Mouse (Mus musculus) myocyte (in vitro differentiated cells): ENCODE measurements around the gene Gm4985. TPM values are rescaled to one million over a fixed set of nuclear protein-coding genes. Genes with fewer than 3 reads are reported as not detected.
"Not testable (repeated sequence)": the region's sequence is repeated elsewhere in the genome, so short reads cannot be mapped to it uniquely, and the experiment has no call there.

Experiments
- H3K27me3 ChIP-seq: one replicate; pipeline ENCODE4 v1.6.1; 2011; ENCODE audit not compliant: control insufficient read depth, insufficient read depth, insufficient read length
- H3K36me3 ChIP-seq: one replicate; pipeline ENCODE4 v1.6.1; 2011; ENCODE audit not compliant: control insufficient read depth, insufficient read depth
- H3K4me2 ChIP-seq: one replicate; pipeline ENCODE4 v1.6.1; 2011; ENCODE audit warnings: low read depth, control low read depth
- H3K4me3 ChIP-seq: one replicate; pipeline ENCODE4 v1.5.1; 2011; ENCODE audit warnings: mild to moderate bottlenecking, control low read depth, moderate library complexity
- H3K79me2 ChIP-seq: one replicate; pipeline ENCODE4 v1.6.1; 2011; ENCODE audit not compliant: control insufficient read depth, insufficient read depth
- H3ac ChIP-seq: one replicate; pipeline ENCODE4 v1.6.1; 2011; ENCODE audit not compliant: control insufficient read depth, insufficient read length
- CEBPB ChIP-seq: IDR thresholded peaks from 2 replicates; pipeline ENCODE4 v1.6.1; 2011; ENCODE audit warnings: mild to moderate bottlenecking, moderate library complexity; ENCODE audit not compliant: poor library complexity, insufficient read depth, severe bottlenecking
- E2F4 ChIP-seq: IDR thresholded peaks from one replicate; pipeline ENCODE4 v1.6.1; 2011; ENCODE audit warnings: mild to moderate bottlenecking, control low read depth, moderate library complexity; ENCODE audit not compliant: insufficient read depth
- MAX ChIP-seq: IDR thresholded peaks from one replicate; pipeline ENCODE4 v1.6.1; 2011; ENCODE audit warnings: low read depth, mild to moderate bottlenecking, control low read depth
- MYOD1 ChIP-seq, 3 experiments: IDR thresholded peaks; one replicate each; pipeline ENCODE4 v1.6.1; 2011; ENCODE audit warnings: control low read depth in 2 of 3, low read depth in 2 of 3, mild to moderate bottlenecking in 2 of 3, moderate library complexity in 1 of 3; ENCODE audit not compliant: insufficient read length in 2 of 3, control insufficient read depth in 1 of 3
- MYOG ChIP-seq, 3 experiments: IDR thresholded peaks; one replicate each; pipeline ENCODE4 v1.6.1; 2011; ENCODE audit warnings: control low read depth in 2 of 3, low read depth in 2 of 3, mild to moderate bottlenecking in 2 of 3; ENCODE audit not compliant: insufficient read length in 2 of 3, control insufficient read depth in 1 of 3, insufficient read depth in 1 of 3
- POLR2A ChIP-seq: IDR thresholded peaks from one replicate; pipeline ENCODE4 v1.6.1; 2011; ENCODE audit warnings: low read depth, mild to moderate bottlenecking, control low read depth, moderate library complexity; ENCODE audit not compliant: insufficient read length
- POLR2AphosphoS2 ChIP-seq: IDR thresholded peaks from one replicate; pipeline ENCODE4 v1.6.1; 2011; ENCODE audit warnings: low read depth, control low read depth; ENCODE audit not compliant: insufficient read length
- REST ChIP-seq: IDR thresholded peaks from one replicate; pipeline ENCODE4 v1.6.1; 2011; ENCODE audit warnings: mild to moderate bottlenecking, control low read depth, moderate library complexity; ENCODE audit not compliant: insufficient read depth, insufficient read length
- SRF ChIP-seq: IDR thresholded peaks from one replicate; pipeline ENCODE4 v1.6.1; 2011; ENCODE audit warnings: low read depth; ENCODE audit not compliant: control insufficient read depth, insufficient read length
- TCF12 ChIP-seq: IDR thresholded peaks from one replicate; pipeline ENCODE4 v1.6.1; 2011; ENCODE audit warnings: mild to moderate bottlenecking, control low read depth; ENCODE audit not compliant: poor library complexity, insufficient read depth, severe bottlenecking
- TCF3 ChIP-seq: IDR thresholded peaks from one replicate; pipeline ENCODE4 v1.6.1; 2011; ENCODE audit warnings: low read depth, control low read depth; ENCODE audit not compliant: insufficient read length
- USF1 ChIP-seq: IDR thresholded peaks from one replicate; pipeline ENCODE4 v1.6.1; 2011; ENCODE audit warnings: low read depth, mild to moderate bottlenecking, control low read depth, moderate library complexity
- polyA plus RNA-seq: library from polyadenylated mRNA; unstranded; fragments of >200 nt; fragmentation: generic; extraction: Trizol; gene quantifications from one replicate; pipeline ENCODE4 v1.2.1, GENCODE M21; 2012; ENCODE audit warnings: missing spikeins

The Gm4985 gene
- polyA plus RNA-seq: not detected

GRCm38 (mm10) chrX:23958834-23959233 is at the start of gene Gm4985:
Gene Gm4985, minus strand, starts transcription at chrX:23958934.
- not testable (repeated sequence) for H3ac ChIP-seq, H3K4me2 ChIP-seq, H3K4me3 ChIP-seq, H3K36me3 ChIP-seq, H3K27me3 ChIP-seq, H3K79me2 ChIP-seq

GRCm38 (mm10) chrX:23954161-23954560 is 4.6 kb downstream of the Gm4985 start:
- no peaks in the 10 kb centered on the region for H3K79me2 ChIP-seq

More at GRCm38 (mm10) chrX:23954161-23954560, 4.6 kb downstream of the Gm4985 start:
- no peak for TF ChIP-seq POLR2A
- TF ChIP-seq MYOG (IDR thresholded peaks at IDR 0.05; ENCODE audit: control insufficient read depth in 1 of 3, insufficient read depth in 1 of 3, insufficient read length in 2 of 3, low read depth in 2 of 3): no peak
- no peak for TF ChIP-seq MYOD1 (IDR thresholded peaks at IDR 0.05; ENCODE audit: control insufficient read depth in 1 of 3, insufficient read length in 2 of 3, low read depth in 2 of 3)
- no peak for TF ChIP-seq POLR2AphosphoS2
- no peak for TF ChIP-seq USF1
- no peak for TF ChIP-seq TCF3
- TF ChIP-seq REST: no peak
- TF ChIP-seq CEBPB: no peak
- TF ChIP-seq TCF12: no peak
- TF ChIP-seq MAX: no peak
- no peak for TF ChIP-seq E2F4
- TF ChIP-seq SRF: no peak
- H3K4me2 ChIP-seq: no peak overlapping the region
- H3ac ChIP-seq: no peak overlapping the region
- H3K4me3 ChIP-seq: no peak overlapping the region
- H3K36me3 ChIP-seq: no peaks in the 10 kb centered on the region
- no peaks in the 10 kb centered on the region for H3K27me3 ChIP-seq

Other genes with a start within 250 kb of the Gm4985 start
- 0.07 TPM for gene Gm4907, start 76.4 kb downstream of the Gm4985 start, polyA plus RNA-seq